Mouse (Mus musculus) heart, postnatal 36 days (tissue): Measurements from ENCODE around the gene Myl7. TPM values are rescaled to one million over a fixed set of nuclear protein-coding genes. Genes with fewer than 3 reads are reported as not detected.

ENCODE experiments used
- DNase-seq, 2 experiments: peaks; one replicate each; pipeline ENCODE4 v3.0.0; 2021 to 2022
- intact Hi-C: fragments of 180-260 bp; cut with DNase I; formaldehyde crosslinking; loops from one replicate; pipeline ENCODE4 v1.15.1; 2025
- total RNA-seq, 2 experiments: library from RNA; stranded (reverse); gene quantifications; 2 replicates each; pipeline ENCODE4 v1.2.3; 2021

Myl7 gene
- total RNA-seq, 2 experiments from 2014 or later, result 502 to 735 TPM

DNA sequence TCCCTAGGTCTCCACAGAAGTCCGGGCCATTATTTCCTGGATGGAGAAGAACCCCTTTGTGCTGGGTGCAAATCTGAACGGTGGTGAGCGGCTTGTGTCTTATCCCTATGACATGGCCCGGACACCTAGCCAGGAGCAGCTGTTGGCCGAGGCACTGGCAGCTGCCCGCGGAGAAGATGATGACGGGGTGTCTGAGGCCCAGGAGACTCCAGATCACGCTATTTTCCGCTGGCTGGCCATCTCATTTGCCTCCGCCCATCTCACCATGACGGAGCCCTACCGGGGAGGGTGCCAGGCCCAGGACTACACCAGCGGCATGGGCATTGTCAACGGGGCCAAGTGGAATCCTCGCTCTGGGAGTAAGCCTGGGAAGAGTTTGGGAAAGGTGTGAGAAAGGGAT lies 28.5 kb downstream of the Myl7 start:
- intact Hi-C loops, result no loop called here
- DNase-seq, result no peak

DNA sequence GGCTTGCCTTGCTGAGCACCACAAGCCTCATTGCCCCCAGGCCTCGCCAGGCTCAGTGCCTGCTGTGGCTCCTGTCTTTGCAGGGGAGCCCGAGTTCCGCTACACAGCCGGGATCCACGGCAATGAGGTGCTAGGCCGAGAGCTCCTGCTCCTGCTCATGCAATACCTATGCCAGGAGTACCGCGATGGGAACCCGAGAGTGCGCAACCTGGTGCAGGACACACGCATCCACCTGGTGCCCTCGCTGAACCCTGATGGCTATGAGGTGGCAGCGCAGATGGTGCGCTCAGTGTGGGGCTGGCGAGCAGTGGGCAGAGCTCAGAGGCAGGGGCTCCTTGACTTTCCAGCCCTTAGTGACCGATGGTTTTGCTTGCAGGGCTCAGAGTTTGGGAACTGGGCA lies 29.3 kb downstream of the Myl7 start:
- intact Hi-C loops, result no loop called here
- DNase-seq, result no peak

DNA sequence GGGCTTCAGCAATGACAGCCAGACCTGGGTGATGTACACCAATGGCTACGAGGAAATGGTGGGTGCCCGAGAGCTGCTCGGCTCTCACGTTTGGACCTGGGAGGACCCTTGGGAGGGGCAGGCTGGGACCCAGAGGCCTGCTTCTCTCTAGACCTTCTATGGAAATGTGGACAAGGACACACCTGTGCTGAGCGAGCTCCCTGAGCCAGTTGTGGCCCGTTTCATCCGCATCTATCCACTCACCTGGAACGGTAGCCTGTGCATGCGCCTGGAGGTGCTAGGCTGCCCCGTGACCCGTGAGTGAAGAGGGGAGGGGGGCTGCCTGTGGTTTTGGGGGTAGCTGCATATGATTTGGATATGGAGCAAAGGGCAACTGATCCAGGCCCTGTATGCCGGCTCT lies 30.3 kb downstream of the Myl7 start:
- intact Hi-C loops, result no loop called here
- DNase-seq, result no peak

DNA sequence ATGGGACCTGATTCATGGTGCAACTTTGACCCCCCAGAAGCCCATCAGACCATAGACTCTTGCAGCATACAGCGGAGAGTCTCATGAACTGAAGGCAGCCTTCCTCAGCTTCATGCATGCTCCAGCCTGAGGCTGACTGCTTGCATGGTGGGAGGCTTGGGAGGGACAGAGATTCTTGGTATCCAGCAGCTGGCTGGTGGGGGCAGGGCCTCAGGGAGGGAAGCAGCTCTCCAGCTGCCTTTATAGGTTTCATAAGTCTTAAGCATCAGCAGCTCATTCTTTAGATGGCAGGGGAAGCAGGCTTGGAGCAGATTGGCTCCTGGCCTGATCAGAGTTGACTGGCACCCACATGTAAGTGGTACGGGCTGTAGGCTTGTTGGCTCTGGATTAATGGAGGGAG lies 31.4 kb downstream of the Myl7 start:
- intact Hi-C loops, result no loop called here
- DNase-seq, result no peak

DNA sequence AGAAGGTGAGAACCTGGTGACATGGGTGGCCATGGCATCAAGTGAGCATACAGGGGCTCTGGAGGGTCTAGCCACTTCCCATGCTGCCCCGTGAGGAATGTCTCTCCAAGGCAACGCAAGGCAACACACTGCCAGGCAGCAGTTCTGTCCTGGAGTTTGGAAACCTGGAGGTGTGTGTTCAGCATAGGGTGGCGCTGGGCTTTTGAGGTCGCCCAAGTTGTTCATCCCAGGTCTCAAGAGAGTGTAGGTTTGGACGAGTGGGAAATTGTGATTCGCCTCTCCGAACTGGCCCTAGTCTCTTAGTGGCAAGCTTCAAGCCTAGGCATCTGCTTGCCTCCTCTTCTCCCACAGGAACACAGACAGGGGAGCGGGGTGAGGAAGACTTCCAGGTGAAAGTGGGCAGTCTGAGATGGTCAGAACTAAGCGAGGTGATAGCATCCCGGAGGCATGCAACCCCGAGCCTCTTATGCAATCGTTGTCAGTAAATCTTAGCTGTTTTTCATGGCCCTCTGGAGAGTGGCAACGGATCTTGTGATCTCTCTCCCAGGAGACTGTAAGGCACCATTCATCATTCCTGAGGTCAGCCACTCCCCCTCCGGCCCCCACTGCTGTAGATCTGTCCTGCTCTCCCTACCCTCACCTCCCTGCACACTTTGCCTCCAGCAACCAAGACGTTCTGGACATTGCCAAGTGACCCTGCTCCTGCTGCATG lies 36.0 kb downstream of the Myl7 start:
- intact Hi-C loops, result no loop called here
- DNase-seq, result no peak

DNA sequence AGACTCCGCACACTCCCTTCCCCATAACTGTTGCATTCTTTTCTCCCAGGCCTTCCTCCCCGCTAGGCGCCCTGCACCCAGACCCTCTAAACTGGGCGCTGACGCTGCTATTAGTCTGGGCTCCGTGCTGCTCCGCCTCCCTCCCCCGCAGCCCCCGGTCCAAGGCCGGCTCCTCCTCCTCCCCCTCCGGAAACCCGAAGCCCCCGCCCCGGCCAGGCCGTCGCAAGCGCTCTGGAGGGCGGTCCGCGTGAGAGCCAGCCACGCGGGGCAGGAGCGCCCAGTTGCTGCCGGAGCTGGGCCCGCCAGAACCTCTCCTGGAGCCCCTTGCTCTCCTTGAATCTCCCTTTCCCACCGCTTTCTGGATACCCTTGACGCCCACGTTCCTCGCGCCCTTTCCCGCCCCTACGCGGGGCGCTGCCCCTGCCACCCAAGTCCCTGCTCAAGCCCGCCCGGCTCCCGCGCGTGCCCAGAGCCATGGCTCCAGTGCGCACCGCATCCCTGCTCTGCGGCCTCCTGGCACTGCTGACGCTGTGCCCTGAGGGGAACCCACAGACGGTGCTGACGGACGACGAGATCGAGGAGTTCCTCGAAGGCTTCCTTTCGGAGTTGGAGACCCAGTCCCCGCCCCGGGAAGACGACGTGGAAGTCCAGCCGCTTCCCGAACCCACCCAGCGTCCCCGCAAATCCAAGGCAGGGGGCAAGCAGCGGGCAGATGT lies 36.7 kb downstream of the Myl7 start, which contains the start of gene Aebp1:
Gene Aebp1 (plus strand): TSS at position 270 of the 716 bp plus-strand sequence.
- intact Hi-C loops, result no loop called here
- peak; percentile 61 to 65 for DNase-seq

DNA sequence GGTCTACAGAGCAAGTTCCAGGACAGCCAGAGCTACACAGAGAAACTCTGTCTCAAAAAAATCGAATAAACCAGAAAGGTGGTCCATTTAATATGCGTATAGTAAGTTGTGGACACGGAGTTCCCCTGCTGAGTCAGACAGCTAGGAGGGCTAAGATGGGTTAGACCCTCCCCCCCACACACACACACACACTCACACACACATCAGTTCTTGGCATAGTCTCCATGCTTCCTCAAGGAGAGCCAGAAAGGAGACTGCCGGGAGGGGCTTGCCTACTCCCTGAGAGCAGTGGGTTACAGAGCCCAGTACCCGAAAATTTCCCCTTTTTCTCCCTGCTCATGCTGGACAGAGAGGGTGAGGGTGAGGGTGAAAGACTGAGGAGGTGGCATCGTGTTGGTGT lies 37.9 kb downstream of the Myl7 start:
- DNase-seq, result no peak
- intact Hi-C loops, result no loop called here

DNA sequence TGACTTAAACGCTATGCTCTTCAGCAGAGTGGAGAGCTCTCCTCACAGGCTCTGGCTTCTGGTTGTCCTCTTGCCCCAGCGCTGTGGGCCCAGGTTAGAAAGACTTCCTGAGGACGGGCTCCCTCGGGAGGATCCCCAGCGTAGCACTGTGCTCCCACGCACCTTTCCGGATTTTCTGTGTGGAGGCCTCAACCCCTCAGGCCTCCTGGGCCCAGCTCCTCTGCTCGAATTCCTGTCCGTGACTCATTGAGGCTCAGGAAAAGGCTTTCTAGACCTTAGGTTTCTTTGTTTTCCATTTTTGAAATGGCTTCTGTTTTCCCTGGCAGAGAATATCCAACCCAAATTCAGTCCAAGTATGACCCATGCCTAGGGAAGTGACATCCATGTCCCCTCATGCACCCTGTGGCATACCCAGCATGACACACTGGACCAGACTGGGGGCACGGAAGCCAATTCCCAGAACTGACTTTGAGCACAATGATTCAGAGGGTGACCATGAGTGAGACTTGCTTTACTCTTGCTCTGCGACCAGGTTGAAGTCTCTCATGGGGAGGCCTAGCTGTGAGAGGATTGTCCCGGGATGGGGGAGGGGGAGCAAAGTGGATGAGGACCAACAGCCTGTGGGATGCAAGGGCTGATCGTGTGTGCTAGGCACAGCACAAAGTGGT lies 38.6 kb downstream of the Myl7 start:
- intact Hi-C loops, result no loop called here
- DNase-seq, result no peak

DNA sequence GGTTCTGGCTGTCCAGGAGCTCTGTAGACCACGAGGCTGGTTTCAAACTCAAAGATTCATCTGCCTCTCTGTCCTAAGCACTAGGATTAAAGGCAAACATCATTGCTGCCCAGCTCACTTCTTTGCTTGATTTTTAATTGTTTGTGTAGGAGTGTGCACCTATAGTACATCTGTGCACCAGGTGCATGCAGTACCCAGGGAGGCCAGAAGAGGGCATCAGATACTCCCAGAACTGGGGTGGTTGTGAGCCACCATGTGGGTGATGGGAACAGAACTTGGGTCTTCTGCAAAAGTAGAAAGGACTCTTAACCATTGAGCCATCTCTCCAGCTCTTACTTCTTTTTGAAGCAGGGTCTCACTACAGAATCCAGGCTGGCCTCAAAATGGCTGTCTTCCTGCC lies 39.9 kb downstream of the Myl7 start:
- intact Hi-C loops, result no loop called here
- no peak for DNase-seq

DNA sequence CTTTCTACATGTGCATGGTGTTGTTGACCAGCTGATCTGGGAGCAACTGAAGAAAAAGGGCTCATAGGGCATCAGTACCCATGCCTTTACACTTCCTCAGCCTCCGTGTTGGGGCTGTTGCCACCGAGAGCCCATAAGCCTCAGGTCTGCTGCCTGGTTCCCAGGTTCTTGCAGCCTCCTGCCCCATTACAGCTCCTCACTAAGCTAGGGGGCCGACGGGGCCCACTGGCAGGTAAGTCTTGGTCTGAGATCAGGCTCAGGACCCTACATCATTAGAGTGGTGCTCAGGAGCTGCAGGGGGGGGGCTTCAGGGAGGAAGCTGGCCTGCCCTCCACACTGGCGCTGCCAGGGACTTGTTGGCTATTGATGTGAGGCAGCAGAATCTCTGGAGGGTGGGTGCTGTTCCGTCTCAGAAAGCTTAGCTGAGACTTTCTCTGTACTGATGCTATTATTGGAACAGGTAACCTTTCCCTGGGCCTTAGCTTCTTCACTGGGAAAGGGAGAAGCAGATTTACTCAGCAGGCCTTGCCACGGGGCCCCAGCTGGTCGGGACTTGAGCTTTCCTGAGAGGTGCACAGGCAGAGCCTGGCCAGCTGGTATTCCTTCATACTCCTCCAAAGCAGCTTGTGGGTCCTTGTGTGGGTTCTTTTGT lies 42.0 kb downstream of the Myl7 start:
- DNase-seq, result no peak
- intact Hi-C loops, result no loop called here

DNA sequence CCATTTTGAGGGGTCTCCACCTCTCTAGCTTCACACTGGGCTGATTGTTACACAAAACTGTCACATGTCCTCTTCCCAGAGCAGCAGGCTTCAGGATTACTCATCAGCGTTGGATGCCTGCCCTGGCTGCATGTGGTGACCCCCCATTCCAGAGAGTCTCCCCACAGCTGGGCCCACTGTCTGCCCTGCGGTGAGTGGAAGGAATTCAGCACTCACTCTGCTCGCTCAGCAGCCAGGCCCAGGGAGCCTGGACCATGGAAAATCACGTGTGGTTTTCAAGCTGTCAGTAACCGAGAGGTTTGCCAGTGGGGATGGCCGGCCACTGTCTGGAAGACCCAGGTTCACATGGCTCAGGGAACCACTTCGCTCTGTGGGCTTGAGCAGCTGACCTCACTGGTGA lies 42.7 kb downstream of the Myl7 start:
- intact Hi-C loops, result no loop called here

DNA sequence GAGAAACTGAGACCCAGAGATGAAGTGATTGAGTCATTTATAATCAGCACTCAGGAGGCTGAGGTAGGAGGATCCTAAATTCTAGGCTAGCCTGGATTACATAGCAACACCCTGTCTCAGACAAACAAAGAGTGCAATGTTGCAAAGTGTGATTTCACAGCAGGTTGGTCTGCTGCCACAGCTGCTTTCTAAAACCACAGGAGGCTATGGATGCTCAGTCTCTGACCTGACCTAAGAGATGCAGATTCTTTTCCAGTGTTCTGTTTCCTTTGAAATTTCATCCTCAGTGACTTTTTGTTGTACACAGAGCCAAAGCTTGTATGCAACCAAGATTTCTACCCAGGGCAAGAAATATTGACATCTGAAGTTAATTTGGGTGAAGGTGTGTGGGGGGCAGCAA lies 43.1 kb downstream of the Myl7 start:
- intact Hi-C loops, result no loop called here
- no peak for DNase-seq

More for the DNA sequence above, 42.7 kb downstream of the Myl7 start:
- peak; percentile 62 to 70 for DNase-seq

DNA sequence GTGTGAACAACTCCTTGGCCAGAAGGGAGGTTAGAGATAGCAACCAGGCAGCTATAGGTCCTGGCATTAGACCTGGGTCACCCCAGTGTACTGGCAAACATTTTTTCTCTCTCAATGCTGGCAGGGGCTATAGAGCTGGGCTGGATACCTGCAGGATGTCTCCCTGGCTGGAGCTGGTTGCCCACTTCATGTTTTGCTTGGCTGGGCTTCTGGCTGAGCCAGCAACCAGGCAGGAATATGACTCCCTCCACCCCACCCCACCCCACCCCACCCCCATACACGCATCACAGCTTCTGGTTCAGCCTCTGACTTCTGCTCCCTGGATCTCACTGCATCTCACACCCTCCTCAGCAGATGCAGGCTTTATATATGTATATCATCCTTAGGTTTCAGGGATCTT lies 46.3 kb downstream of the Myl7 start:
- no peak for DNase-seq
- intact Hi-C loops, result no loop called here

DNA sequence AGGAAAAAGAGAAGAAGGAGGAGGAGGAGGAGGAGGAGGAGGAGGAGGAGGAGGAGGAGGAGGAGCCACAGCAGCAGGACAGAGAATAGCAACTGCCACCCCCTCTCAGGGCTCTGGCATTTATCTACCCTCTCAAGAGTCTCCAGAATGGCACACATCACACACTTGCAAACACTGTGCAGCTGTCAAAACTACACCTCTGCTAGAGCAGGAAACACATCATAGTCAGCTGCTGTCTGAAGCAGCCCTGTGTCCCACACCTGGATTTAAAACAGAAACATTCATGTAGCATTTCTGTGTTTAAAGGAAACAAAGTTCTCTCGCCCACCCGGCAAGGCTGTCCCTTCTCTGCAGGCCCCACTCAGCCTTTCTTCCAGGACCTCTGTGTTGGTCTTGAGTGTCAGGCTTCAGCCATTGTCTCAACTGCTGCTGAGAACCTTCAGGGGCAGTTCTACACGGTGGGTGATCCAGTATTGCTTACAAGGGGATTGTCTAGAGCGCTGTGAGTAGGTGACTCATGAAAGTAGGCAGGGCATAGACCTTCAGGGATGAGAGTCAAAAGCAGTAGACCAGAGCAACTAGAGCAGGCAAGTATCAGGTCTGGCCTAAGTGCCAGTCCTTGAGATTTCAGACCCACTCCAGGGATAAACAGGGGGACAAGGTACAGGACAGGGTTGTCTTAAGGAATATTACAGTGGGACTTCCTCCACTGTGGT lies 47.4 kb downstream of the Myl7 start:
- DNase-seq, result no peak
- intact Hi-C loops, result no loop called here

DNA sequence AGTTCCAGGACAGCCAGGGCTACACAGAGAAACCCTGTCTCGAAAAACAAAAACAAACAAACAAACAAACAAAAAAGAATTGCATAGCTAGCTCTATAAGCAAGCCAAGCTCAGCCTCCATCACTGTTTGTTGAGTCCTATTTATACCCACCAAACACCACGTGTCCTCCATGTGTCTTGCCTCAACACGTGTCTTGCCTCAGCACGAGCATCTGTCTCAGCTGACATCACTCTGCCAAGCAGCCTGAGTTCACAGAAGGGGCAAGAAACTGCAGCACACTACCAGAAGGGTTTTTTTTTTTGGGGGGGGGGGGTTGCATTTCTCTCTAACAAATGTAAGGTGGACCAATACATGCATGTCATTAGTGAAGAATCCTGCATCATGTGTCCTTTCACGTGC lies 48.1 kb downstream of the Myl7 start:
- intact Hi-C loops, result no loop called here
- DNase-seq, result no peak

DNA sequence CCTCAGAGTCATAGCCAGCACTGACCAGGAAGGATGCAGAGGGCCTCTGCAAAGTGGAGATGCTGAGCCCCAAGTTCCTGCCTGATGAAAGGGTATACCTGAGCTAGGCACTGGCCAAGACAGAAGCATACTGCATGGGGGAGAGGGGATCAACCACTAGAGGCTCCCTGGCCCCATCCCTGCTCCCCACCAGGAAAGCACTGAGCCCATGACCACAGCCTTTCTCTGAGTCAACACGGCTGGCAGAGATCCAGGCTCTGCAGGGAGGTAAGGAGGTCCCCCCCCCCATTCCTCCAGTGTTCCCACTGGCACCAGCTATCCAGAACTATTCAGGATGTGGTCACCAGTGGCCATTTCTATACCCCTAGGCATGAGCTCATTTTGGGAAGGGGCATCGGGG lies 49.3 kb downstream of the Myl7 start:
- DNase-seq, result no peak
- intact Hi-C loops, result no loop called here

DNA sequence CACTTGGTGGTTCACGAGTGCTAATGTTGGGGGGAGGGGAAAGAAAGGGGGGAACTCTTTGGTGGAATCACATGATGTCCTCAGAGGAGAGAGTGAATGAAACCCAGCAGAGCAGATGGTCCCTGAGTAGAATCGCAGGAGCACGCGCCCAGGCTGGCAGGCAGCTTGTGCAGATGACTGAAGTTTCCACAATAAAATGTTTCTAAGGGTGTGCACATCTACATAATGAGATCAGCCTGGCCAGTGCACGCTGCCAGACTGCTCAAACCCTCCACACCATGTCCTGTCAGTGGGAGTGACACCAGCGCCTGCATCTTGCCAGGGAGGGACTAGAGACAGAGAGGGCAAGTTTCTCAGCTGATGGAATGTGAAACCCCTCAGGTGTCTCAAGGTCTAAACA lies 49.8 kb downstream of the Myl7 start:
- intact Hi-C loops, result no loop called here
- peak; percentile 37 to 44 for DNase-seq

DNA sequence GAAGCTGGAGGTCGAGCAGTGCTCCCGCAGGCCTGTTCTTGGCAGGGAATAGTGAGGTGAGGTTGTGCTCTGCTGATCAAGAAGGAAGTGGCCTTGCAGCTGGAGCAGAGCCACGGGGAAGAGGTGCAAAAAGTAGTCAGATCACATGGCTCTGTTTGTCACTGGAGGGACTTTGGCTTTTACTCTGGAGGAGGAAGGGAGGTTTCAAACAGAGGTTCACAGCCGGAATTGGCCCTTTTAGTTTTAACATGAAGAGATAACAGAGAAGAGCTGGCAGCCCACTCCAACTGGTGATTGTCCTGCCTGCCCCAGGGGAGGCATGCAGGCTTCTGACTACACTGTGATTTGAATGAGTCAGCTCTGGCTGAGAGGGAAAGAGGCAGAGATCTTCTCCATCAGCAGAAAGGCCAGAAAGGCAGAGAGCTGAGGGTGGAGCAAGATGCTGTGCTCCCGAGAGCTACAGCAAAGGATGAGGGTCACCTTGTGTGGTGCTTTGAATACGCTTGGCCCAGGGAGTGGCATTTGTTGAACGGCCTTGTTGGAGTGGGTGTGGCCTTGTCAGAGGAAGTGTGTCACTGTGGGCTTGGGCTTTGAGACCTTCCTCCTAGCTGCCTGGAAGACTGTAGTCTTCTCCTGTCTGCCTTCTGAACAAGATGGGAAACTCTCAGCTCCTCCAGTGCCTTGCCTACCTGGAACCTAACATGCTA lies 51.8 kb downstream of the Myl7 start:
- peak; percentile 53 to 57 for DNase-seq
- intact Hi-C loops, result no loop called here
